In genomic region chr14:34674932-34675331, GRCm38 (mm10) we compare ENCODE assay signal across 8 mouse cellular contexts. TPM values are rescaled to one million over a fixed set of nuclear protein-coding genes. Genes with fewer than 3 reads are reported as not detected.
DNase-seq lines count a peak whose midpoint lies in the region; ATAC-seq and TF ChIP-seq lines count a peak whose summit lies in the region.

No protein-coding gene starts in this region.

- H3K36me3 ChIP-seq in kidney, postnatal 0 days (ENCODE audit: insufficient read depth, low read length) = peaks cover 7% of the 10 kb centered on the region; the same call in 1 of the 2 replicates
- peaks cover 5% of the 10 kb centered on the region for H3K36me3 ChIP-seq in hindbrain, embryonic 14.5 days (replicated peaks; ENCODE audit: control insufficient read depth, insufficient read depth)
- 0 out of 2 replicates have a peak, but pooled peaks cover 3% of the 10 kb centered on the region for H3K36me3 ChIP-seq in midbrain, embryonic 15.5 days (replicated peaks)

- peak overlapping the region; percentile 99 for H3K9ac ChIP-seq in kidney, postnatal 0 days (ENCODE audit: low read depth, low read length)
- peak overlapping the region; percentile 81 for H3K9ac ChIP-seq in hindbrain, embryonic 14.5 days
- H3K9ac ChIP-seq in midbrain, embryonic 15.5 days = peak overlapping the region; percentile 95

- no peaks in the 10 kb centered on the region for H3K9me3 ChIP-seq in kidney, postnatal 0 days (replicated peaks; ENCODE audit: low read length)
- H3K9me3 ChIP-seq in hindbrain, embryonic 14.5 days (ENCODE audit: control insufficient read depth, low read length) = no peaks in the 10 kb centered on the region
- H3K9me3 ChIP-seq in midbrain, embryonic 15.5 days = no peaks in the 10 kb centered on the region

- no peak for DNase-seq in kidney, postnatal 0 days (ENCODE audit: low spot score)
- DNase-seq in kidney, postnatal 25 days = no peak
- peak; percentile 28 for DNase-seq in c-Kit-negative CD71-positive TER-119-positive erythroid progenitor cells, embryonic 14.5 days (ENCODE audit: low read depth, low spot score)
- DNase-seq in hindbrain, embryonic 14.5 days (ENCODE audit: low spot score) = no peak
- DNase-seq in left cerebral cortex, postnatal 36 days (ENCODE audit: low spot score in 2 of 2) = no peak
- no peak for DNase-seq in cerebellum, postnatal 25 days

- 21% methylated on average over 9 of the region's 9 CpGs for WGBS in kidney, postnatal 0 days
- 33% methylated on average over 9 of the region's 9 CpGs for WGBS in hindbrain, embryonic 14.5 days
- 34% methylated on average over 9 of the region's 9 CpGs for WGBS in midbrain, embryonic 15.5 days

- peak overlapping the region; percentile 84 for H3K4me3 ChIP-seq in kidney, postnatal 0 days (replicated peaks; ENCODE audit: low read depth, low read length)
- H3K4me3 ChIP-seq in hindbrain, embryonic 14.5 days (replicated peaks; ENCODE audit: low read length) = peak overlapping the region; percentile 85
- H3K4me3 ChIP-seq in midbrain, embryonic 15.5 days = peak overlapping the region; percentile 99

- no peak for TF ChIP-seq CTCF in kidney, postnatal 0 days (IDR thresholded peaks at IDR 0.05; ENCODE audit: low read depth)

- peak overlapping the region; percentile 80 for H3K4me2 ChIP-seq in kidney, postnatal 0 days (ENCODE audit: low read length)
- H3K4me2 ChIP-seq in hindbrain, embryonic 14.5 days (replicated peaks) = peak overlapping the region; percentile 93
- H3K4me2 ChIP-seq in midbrain, embryonic 15.5 days = peak overlapping the region; percentile 90

- H3K27ac ChIP-seq in kidney, postnatal 0 days = peak overlapping the region; percentile 96
- H3K27ac ChIP-seq in hindbrain, embryonic 14.5 days = no peak overlapping the region
- H3K27ac ChIP-seq in midbrain, embryonic 15.5 days = 0 out of 2 replicates have a peak overlapping the region, but pooled peaks have one; percentile 94

- H3K4me1 ChIP-seq in kidney, postnatal 0 days (replicated peaks; ENCODE audit: insufficient read depth, low read length) = no peaks in the 10 kb centered on the region
- peaks cover 11% of the 10 kb centered on the region for H3K4me1 ChIP-seq in hindbrain, embryonic 14.5 days (replicated peaks; ENCODE audit: control insufficient read depth, insufficient read depth, low read length)
- H3K4me1 ChIP-seq in midbrain, embryonic 15.5 days = peaks cover 18% of the 10 kb centered on the region

- intact Hi-C loops in left cerebral cortex, postnatal 36 days (cut with DNase I) = no loop called here

- ATAC-seq in kidney, postnatal 0 days (replicated peaks; ENCODE audit: low FRiP score, low read depth) = no peak
- no peak for ATAC-seq in hindbrain, embryonic 14.5 days (ENCODE audit: low FRiP score)
- no peak for ATAC-seq in midbrain, embryonic 15.5 days (replicated peaks)
- ATAC-seq in granulocyte monocyte progenitor cell, adult 5-6 weeks (replicated peaks; ENCODE audit: poor library complexity, severe bottlenecking) = no peak

- H3K27me3 ChIP-seq in kidney, postnatal 0 days (ENCODE audit: insufficient read depth, low read length) = no peaks in the 10 kb centered on the region
- H3K27me3 ChIP-seq in hindbrain, embryonic 14.5 days (ENCODE audit: control insufficient read depth, insufficient read depth, low read length) = no peaks in the 10 kb centered on the region
- H3K27me3 ChIP-seq in midbrain, embryonic 15.5 days (replicated peaks) = no peaks in the 10 kb centered on the region

RNA-seq across cellular contexts. Expression of gene Wapl, which starts 1.2 kb away (rescaled TPM):
- 23.7 and 25.0 TPM in 2 replicates for polyA plus RNA-seq in kidney, postnatal 0 days (2015; fragmentation: Nextera tagmentation; extraction: Ambion mirVana)
- polyA plus RNA-seq in hindbrain, embryonic 14.5 days (2014; fragmentation: Nextera tagmentation; extraction: Ambion mirVana) = 16.5 and 16.8 TPM in 2 replicates
- 13.0 and 13.6 TPM in 2 replicates for polyA plus RNA-seq in midbrain, embryonic 15.5 days (2015; fragmentation: Nextera tagmentation; extraction: Ambion mirVana)
- 10 to 100 TPM; 41.7 to 44.5 TPM for total RNA-seq in left cerebral cortex, postnatal 36 days (2021)
- 56.4 and 57.8 TPM in 2 replicates for total RNA-seq in granulocyte monocyte progenitor cell, adult 5-6 weeks (2014; fragmentation: Nextera tagmentation)
- total RNA-seq in granulocyte monocyte progenitor cell, adult 5-6 weeks (2017) = 101 and 111 TPM in 2 replicates
